Mouse (Mus musculus) E14TG2a.4 (cell line): Measurements from ENCODE around the gene Angpt4.

Source experiments
- CTCF ChIP-seq: conservative IDR thresholded peaks from 2 replicates; pipeline ENCODE4 v1.5.1; 2014; ENCODE audit warnings: low read length
- NANOG ChIP-seq: IDR thresholded peaks from 2 replicates; pipeline ENCODE4 v1.6.1; 2014; ENCODE audit warnings: borderline replicate concordance, low read length, mixed read lengths
- POU5F1 ChIP-seq: IDR thresholded peaks from 2 replicates; pipeline ENCODE4 v1.6.1; 2014; ENCODE audit warnings: low read length, borderline replicate concordance

- TF ChIP-seq CTCF (no peak), POU5F1 (no peak), NANOG (no peak)
Observed at GRCm38 (mm10) chr2:151956500-151957137, 45.6 kb downstream of the Angpt4 start.
